Mouse (Mus musculus): ENCODE measurements around the gene Trim38. TPM values are rescaled to one million over a fixed set of nuclear protein-coding genes. Genes with fewer than 3 reads are reported as not detected.
A peak's percentile ranks its signal among the peaks of the same experiment; 100 is the strongest.
"Not testable (repeated sequence)": the region's sequence is repeated elsewhere in the genome, so short reads cannot be mapped to it uniquely, and the experiment has no call there.

Trim38 gene
- total RNA-seq, 2 experiments from 2014 or later, result not detected

DNA sequence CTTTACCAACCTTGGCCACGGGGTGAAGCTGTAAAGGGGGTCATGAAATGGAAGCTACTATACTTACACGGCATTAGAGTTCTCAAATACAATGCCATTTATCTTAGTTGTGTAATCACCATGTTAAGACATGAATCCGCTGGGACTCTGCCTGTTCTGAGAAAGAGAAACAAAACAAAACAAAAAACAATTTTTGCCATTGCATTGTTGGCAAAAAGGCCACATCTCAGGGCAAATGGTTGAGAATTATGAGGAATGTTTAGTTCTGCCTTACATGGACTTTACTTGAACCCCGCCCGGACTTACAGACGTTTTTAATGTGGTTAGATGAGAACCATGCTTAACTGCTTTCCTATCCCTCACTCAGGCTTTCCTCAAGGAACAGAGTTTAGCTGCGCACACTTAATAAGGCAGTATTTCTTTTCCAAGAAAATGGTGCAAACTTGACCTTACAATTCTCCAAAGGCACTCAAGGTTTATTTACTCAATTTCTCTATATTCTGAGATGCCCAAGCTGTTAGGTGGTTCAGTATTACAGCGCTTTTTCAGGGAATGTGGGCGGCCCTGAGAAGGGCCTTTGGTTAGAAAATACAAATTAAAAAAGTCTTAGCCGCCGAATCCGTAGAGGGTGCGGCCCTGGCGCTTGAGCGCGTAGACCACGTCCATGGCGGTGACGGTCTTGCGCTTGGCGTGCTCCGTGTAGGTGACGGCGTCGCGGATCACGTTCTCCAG, 9.3 kb upstream of the Trim38 start:
- intact Hi-C loops (cut with DNase I), result no loop called here
- DNase-seq, result peak; percentile 48

DNA sequence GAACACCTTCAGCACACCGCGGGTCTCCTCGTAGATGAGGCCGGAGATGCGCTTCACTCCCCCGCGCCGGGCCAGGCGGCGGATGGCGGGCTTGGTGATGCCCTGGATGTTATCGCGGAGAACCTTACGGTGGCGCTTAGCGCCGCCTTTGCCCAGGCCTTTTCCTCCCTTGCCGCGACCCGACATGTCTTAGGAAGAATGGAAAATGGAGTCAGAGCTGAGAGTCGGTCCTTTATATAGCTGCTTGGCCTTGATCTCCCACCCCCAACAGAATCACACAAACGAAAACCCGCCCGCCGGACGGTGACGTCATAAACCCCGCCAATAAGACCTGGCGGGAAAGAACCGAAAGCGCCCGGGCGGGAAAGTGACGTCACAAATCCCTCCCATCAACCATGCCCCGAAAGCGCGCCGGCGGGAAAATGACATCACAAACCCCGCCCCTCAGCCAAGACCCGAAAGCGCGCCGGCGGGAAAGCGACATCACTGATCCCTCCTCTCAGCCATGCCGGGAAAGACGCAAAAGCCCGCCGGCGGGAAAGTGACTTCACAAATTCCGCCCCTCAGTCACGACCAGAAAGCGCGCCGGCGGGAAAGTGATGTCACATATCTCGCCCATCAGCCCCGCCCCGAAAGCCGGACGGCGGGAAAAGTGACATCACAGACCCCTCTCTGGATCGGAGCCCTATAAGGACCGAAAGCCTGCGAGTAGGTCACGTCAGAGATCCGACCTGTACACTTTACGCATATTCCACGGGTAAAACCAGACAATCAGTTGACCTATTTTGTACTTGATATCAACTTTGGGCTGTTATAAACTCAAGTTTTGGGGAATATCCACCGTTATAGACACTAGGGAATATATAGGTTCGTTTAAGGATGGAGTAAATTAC, 8.5 kb upstream of the Trim38 start, which contains the start of gene Hist1h4a:
Gene Hist1h4a (minus strand): TSS at position 259 of the 893 bp plus-strand sequence.
- intact Hi-C loops (cut with DNase I), result no loop called here
- DNase-seq, result peak; percentile 100

DNA sequence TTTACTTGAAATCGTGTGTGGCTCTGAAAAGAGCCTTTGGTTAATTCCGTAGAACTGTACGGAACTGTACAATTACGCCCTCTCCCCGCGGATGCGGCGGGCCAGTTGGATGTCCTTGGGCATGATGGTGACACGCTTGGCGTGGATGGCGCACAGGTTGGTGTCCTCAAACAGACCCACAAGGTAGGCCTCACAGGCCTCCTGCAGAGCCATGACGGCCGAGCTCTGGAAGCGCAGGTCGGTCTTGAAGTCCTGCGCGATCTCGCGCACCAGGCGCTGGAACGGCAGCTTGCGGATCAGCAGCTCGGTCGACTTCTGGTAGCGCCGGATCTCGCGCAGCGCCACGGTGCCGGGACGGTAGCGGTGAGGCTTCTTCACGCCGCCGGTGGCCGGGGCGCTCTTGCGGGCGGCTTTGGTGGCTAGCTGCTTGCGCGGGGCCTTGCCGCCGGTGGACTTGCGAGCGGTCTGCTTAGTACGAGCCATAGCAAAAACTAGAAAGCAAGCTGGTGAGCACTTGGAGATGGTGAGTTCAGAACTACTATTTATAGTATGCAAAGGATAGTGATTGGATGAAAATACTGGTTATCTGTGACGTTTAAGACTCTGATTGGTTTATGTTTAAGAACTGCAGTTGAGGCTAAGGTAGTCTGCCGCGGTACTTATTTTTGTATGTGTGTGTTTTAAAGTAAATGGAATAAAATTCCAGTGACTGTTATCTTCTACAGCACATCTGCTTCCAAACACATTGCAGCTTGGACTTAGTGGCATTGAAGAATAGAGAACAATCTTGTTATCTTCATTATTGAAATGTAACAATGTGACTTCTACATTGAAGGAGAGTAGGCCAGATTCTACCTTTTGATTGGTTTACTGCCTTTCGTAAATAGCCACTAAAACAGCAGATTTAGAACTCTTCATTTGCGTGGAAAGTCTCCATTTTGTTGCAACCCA, 7.6 kb upstream of the Trim38 start, which contains the start of gene Hist1h3a:
Gene Hist1h3a (minus strand): TSS at position 516 of the 951 bp plus-strand sequence.
- DNase-seq, result peak; percentile 54
- intact Hi-C loops (cut with DNase I), result not testable (repeated sequence)

DNA sequence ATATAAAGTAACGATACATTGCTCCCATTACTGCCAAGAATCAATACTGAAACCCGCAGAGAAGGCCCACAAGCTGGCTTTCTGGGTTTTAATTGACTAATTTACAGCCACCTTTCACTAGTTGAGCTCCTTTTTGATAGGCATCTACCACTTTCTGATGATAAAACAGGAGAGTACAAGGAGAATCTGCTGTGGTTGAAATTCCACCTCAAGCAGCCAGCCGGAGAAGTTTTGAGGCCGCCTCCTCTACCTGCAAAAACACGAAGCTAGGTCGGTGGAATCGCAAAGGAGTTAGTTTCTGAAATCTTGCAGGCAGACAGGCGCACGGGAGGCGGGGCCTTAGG, 6.5 kb upstream of the Trim38 start:
- no peak for DNase-seq
- intact Hi-C loops (cut with DNase I), result no loop called here

DNA sequence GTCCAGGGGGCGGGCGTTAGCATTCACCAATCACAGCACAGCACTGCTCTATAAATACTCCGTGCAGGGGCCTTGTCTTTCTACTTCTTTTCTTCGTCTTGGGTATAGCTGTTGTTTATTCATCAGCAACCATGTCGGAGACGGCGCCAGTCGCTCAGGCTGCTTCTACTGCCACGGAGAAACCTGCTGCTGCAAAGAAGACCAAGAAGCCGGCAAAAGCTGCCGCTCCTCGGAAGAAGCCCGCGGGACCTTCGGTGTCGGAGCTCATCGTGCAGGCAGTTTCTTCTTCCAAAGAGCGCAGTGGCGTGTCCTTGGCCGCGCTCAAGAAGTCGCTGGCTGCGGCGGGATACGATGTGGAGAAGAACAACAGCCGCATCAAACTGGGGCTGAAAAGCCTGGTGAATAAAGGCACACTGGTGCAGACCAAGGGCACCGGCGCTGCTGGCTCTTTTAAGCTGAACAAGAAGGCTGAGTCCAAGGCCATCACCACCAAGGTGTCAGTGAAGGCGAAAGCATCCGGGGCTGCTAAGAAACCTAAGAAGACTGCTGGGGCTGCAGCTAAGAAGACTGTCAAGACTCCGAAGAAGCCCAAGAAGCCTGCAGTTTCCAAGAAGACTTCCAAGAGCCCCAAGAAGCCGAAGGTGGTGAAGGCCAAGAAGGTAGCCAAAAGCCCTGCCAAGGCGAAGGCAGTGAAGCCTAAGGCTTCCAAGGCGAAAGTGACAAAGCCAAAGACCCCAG, 6.0 kb upstream of the Trim38 start, which contains the start of gene Hist1h1a:
Gene Hist1h1a (plus strand): TSS at position 81 of the 738 bp plus-strand sequence.
- intact Hi-C loops (cut with DNase I), result no loop called here

DNA sequence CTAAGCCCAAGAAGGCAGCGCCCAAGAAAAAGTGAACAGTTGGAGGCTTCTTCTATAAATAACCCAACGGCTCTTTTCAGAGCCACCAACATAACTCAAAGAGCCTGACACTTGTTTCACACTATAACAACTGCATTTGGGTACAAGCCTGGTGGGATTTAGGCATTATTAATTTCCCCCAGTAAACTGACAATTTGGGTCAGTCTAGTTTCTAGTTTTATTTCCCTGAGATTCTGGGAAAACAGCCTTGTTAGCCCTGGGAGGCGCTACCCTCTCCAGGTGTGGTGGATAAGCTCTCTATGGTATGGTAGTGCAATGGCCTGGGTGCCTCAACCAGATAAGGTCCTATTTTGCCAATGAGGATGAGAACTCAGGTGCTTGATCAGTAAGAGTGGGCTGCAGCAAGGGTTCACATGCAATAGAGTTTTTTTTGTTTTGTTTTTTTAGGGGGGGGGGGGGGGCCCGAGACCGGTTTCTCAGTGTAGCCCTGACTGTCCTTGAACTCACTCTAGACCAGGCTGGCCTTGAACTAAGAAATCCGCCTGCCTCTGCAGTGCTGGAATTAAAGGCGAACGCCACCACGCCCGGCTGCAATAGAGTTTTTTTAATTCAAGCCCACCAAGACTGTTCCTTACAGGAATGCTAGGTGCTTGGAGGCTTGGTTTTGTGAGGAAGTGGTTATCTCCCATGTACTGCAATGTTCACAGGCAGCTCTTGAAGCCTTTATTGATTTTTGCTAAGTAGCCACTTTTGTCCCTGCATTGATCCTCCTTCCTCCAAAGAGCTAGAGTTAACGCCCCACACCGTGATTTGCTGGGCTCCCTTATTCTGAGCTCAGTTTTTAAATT, 5.2 kb upstream of the Trim38 start:
- intact Hi-C loops (cut with DNase I), result no loop called here
- no peak for DNase-seq

More for the DNA sequence above, 6.0 kb upstream of the Trim38 start, which contains the start of gene Hist1h1a:
- peak; percentile 86 for DNase-seq

DNA sequence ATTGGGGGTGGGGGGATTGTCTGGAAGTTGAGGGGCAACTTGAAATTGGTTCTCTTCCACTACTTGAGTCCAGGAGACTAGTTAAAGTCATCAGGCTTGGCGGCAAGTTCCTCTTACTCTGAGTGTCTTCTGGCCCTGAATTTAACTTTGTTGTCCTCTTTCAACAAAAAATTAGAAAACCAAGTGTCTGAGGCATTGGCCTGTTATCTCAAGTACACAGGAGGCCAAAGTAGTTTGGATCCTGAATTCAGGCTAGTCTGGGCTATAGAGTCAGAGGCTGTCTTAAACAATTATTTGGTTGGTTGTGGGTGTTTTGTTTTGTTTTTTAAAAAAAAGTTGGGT, 4.6 kb upstream of the Trim38 start:
- intact Hi-C loops (cut with DNase I), result no loop called here
- no peak for DNase-seq

DNA sequence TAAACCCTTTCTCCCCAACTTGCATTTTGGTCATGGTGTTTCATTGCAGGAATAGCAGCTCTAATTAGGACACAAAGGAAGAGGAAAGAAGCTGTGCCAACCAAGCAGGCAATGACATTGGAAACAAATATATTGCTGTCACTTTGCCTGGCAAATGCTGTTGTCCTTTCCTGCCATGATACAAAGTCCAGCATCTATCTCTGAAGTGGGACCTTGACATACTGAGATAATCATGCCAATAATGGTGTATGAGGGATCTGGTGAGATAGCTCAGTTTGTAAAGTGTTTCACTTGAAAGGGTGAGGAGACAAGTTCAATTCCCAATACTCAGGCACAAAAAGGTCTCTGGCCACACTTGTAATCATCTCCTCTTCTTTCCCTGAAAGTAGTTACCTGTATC, 2.9 kb upstream of the Trim38 start:
- no peak for DNase-seq
- intact Hi-C loops (cut with DNase I), result no loop called here

DNA sequence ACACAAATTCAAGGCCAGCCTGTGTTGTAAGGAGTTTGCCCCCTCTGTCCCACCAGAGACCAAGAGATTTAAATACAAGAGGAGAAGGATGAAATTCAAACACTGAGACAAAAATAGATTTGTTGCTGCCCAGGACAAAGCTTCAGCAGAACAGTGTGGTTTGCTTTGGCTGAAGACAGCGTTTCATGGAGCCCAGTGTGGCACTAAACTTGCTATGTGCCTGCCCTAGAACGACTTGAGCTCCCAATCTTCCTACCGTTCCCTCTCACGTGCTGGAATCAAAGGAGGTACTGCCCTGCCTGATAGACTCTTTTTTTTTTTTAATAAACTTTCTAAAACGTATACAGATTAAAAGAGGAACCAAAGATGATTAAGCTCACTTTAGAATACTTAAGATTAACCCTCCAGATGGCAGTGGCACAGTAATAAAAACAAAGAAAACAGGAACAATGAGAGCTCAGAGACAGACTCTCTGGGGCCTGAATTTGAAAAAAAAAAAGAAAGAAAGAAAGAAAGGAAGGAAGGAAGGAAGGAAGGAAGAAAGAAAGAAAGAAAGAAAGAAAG, 797 bp upstream of the Trim38 start:
- DNase-seq, result no peak
- intact Hi-C loops (cut with DNase I), result no loop called here

DNA sequence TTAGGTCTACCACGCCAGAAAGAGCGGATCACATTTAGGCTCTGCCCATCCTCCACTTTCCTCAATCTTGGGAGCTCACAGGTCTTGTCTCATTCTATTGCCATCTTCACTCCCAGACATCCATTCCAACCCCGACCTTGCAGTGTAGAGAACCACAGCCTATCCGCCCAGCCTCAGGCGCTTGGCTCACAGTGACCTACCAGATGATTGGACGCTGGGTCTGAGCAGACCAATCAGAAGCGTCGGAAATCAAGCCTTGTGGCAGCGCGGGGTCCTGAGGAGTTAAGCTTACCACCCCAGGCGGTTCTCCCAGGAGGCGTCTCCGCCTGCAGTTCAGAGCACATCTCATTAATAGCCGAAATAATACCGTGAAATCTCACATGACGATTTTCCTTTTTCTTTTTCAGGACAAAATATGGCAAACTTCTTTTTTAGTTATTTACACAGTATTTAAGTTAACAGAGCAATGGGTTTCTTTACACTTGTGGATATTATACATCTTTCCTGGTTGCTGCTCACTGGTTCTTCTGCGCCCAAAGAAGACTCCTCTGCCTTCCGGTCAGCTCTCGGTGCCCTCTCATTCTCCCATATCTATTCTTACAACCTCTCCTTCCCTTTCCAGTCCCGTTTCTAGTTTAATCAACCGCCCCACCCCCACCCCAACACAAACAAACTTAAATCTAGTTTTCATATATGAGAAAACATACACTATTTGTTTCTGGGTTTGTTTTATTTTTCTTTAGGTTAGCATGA, 3.0 kb downstream of the Trim38 start:
- no peak for DNase-seq
- intact Hi-C loops (cut with DNase I), result no loop called here

DNA sequence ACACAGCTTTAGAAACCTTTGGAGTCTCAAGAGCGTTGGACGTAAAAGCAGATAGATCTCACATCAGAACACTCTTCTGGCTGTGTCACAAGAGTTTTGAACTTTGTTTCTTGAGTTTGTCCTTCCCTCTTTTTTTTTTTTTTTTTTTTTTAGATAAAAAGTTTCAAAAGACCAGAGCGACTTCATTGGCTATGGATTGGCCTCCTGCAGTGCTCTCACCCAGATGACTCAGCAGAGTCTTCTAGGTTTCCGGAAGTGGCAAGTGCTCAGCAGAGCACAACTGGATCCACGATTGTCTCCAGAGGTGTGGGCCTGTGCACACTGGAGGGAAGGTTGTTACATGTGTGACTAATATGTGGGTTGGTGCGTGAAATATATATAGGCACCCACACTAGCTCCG, 8.6 kb downstream of the Trim38 start:
- no peak for DNase-seq
- intact Hi-C loops (cut with DNase I), result no loop called here

DNA sequence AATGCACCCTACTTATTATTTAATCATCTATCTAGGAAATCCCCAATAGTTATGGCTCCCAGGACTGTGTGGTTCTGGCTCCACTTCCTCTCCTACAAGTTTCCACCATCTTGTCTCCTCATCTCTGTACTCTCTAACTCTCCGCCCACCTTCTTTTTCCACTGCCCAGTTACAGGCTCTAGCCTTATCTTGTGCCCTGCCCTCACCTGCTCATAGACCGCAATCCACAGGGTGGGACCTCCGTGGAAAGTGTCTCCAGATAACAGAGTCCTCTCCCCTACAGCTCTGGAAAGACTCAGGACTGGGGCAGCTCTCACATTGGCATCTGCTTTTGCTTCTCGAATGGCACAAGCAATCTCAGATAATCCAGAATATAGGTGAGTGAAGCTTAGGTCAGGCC, 9.3 kb downstream of the Trim38 start:
- no peak for DNase-seq
- intact Hi-C loops (cut with DNase I), result no loop called here

DNA sequence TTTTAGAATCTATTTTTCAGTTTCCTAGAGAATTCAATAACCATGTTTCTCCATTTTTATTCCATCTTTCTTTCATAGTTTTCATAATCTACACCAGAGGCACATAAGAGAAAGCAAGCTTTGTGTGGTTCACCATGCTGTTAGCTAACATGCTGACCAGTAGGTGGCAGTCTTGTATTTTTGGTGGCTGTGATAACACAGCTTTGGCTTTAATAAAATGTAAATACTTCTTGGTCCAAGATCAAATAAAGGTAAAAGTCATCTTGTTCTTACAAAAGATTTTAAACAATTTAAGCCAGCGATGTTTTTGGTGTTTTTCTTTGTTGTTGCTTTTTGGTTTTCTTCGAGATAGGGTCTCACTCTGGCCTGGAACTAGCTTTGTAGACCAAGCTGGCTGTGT, 22.8 kb downstream of the Trim38 start:
- peak; percentile 33 for DNase-seq
- intact Hi-C loops (cut with DNase I), result loop anchor here (5.0 kb wide), 1 partner anchor 525 kb away; no protein-coding TSS in a partner anchor

DNA sequence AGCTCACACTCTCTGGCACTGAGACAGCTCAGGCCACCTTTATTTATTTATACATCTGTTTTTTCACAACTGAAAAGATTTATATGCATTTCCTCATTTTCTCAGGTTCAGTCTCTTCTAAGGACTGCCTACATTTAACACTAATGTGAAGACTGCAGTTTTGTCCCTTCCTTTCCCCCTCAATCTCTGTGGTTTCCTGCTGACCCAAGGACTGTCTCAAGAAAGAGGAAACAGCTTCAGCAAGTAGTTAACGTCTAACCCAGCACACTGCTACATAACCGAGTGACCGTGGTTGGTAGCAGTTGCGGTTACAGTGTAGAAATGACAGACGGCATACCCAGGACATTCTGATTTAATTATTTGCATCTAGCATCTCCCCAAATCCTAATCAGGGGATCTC, 29.7 kb downstream of the Trim38 start:
- intact Hi-C loops (cut with DNase I), result no loop called here
- DNase-seq, result no peak

DNA sequence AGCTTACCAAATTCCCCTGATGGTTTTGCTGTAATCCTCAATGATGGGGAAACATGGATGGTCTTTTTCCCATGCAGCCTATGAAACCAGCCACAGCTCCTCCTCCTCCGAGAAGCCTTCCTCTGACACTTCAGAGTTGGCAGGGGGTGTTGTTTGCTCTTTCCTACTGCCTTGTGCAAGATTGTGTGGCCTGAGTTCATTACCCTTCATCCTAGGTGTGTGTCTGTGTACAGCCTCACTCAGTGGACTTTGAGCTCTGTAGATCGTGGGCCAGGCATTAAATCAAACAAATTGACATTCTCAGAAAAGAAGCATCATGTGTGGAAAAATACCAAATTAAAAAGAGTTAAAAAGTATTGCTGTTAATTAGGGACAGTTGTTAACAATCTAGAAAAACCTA, 34.8 kb downstream of the Trim38 start:
- intact Hi-C loops (cut with DNase I), result no loop called here
- no peak for DNase-seq

DNA sequence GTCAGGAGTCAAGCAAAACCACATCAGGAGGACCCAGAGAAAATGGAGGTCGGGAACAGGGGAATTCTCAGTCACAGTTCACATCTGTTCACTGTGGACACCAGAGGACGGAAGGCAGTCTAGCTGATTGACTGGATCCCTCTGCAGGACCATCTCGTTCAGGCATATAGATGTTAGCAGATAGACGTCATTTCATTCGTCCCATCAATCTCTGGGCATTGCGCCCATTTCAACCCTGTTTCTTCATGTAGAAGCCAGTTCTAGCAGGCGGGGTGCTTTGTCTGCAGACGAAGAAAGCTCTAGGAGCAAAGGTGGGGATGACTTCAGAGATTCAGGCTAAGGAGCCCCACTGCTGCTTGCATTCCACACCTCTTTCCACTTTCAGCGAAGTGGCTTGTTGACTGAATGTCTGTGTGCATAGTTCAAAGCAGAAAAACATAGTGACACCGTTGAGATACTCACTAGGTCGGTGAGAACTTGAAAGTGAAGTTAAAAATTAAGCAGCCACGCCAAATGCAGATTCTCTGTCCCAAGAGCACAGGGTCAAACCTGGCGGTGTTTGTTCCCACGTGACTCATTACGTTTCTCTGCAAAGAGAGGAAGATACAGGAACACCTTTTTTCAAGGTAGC, 36.8 kb downstream of the Trim38 start, which contains the start of gene Slc17a2:
Gene Slc17a2 (plus strand): TSS at position 572 of the 631 bp plus-strand sequence.
- intact Hi-C loops (cut with DNase I), result no loop called here
- peak; percentile 3 for DNase-seq

DNA sequence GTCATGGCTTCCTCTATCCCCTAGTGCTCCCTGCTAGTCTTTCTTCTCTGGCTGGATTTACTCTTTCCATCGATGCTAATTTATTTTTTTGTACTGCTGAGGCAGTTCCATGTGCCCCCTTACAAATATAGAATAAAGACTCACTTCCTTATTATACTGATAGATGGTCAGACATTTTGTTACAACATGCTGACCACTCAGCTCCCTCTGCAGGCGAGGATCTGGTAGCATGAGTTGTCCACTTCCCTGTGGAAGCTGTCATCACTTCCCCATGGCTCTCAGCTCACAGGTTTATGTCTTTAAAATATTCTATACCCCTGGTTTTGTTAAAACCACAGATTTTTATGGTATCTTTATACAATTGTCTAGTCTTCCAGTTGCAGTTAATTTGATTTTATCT, 46.4 kb downstream of the Trim38 start:
- DNase-seq, result no peak
- intact Hi-C loops (cut with DNase I), result no loop called here

Data from left cerebral cortex, postnatal 4 days (tissue).